Mouse (Mus musculus): ENCODE results near the gene Slc4a8.

- TF ChIP-seq GATA1 (IDR thresholded peaks at IDR 0.05; ENCODE audit: borderline replicate concordance, low read length) = no peak
- no peak for TF ChIP-seq FLI1 (IDR thresholded peaks at IDR 0.05; ENCODE audit: low read length)
Observed at GRCm38 (mm10) chr15:100753045-100753444, 8.5 kb upstream of the Slc4a8 start.

All from megakaryocyte, embryonic 14.5 days (primary cell).